Mouse (Mus musculus) midbrain, embryonic 13.5 days (tissue): ENCODE data around the gene Cyfip1. TPM values are rescaled to one million over a fixed set of nuclear protein-coding genes. Genes with fewer than 3 reads are reported as not detected.
A peak's percentile ranks its signal among the peaks of the same experiment; 100 is the strongest.

ENCODE experiments used
- ATAC-seq: fragments of 200-750 bp; cut with Nextera tagmentation; 2 replicates; pipeline ENCODE4 v1.8.0; 2017; ENCODE audit warnings: mild to moderate bottlenecking, moderate TSS enrichment, moderate library complexity
- H3K27ac ChIP-seq: fragments of 300-500 bp; sonication (generic); 2 replicates; pipeline ENCODE4 v1.5.1; 2015; ENCODE audit warnings: inconsistent platforms, mild to moderate bottlenecking, moderate library complexity
- H3K27me3 ChIP-seq: fragments of 300-500 bp; sonication (generic); 2 replicates; pipeline ENCODE4 v1.6.1; 2015; ENCODE audit warnings: mild to moderate bottlenecking, inconsistent platforms
- H3K36me3 ChIP-seq: fragments of 300-500 bp; sonication (generic); 2 replicates; pipeline ENCODE4 v1.6.1; 2015; ENCODE audit warnings: mild to moderate bottlenecking, inconsistent platforms
- H3K4me1 ChIP-seq: fragments of 300-500 bp; sonication (generic); replicated peaks from 2 replicates; pipeline ENCODE4 v1.6.1; 2015; ENCODE audit warnings: inconsistent platforms
- H3K4me2 ChIP-seq: fragments of 300-500 bp; sonication (generic); replicated peaks from 2 replicates; pipeline ENCODE4 v1.6.1; 2015; ENCODE audit warnings: moderate library complexity, mild to moderate bottlenecking, inconsistent platforms
- H3K4me3 ChIP-seq: fragments of 300-500 bp; sonication (generic); replicated peaks from 2 replicates; pipeline ENCODE4 v1.5.1; 2015; ENCODE audit warnings: mild to moderate bottlenecking, inconsistent platforms
- H3K9ac ChIP-seq: fragments of 300-500 bp; sonication (generic); replicated peaks from 2 replicates; pipeline ENCODE4 v1.6.1; 2015; ENCODE audit warnings: mild to moderate bottlenecking, inconsistent platforms
- H3K9me3 ChIP-seq: fragments of 300-500 bp; sonication (generic); 2 replicates; pipeline ENCODE4 v1.6.1; 2016; ENCODE audit warnings: mild to moderate bottlenecking, inconsistent platforms
- WGBS: fragments of 180-500 bp; shearing (Covaris S2); methylation state at CpG from one replicate; pipeline ENCODE4 v1.1.7; 2015; 5-methylcytosine and 5-hydroxymethylcytosine counted together
- polyA plus RNA-seq: library from polyadenylated mRNA; unstranded; fragments of >200 nt; fragmentation: Nextera tagmentation; extraction: Ambion mirVana; gene quantifications from 2 replicates; pipeline ENCODE4 v1.2.1, GENCODE M21; 2015

Cyfip1 gene
- polyA plus RNA-seq, 1 experiment from 2014 or later, result 56.3 TPM

GRCm38 (mm10) chr7:55846606-55847312 lies 5.2 kb downstream of the Cyfip1 start:
- Histone ChIP-seq H3K27ac (no peak overlapping the region), H3K27me3 (no peaks in the 10 kb centered on the region), H3K4me3 (no peak overlapping the region), H3K9ac (no peak overlapping the region), H3K36me3 (no peaks in the 10 kb centered on the region), H3K4me1 (peaks cover 31% of the 10 kb centered on the region), H3K9me3 (no peaks in the 10 kb centered on the region), H3K4me2 (no peak overlapping the region)
- 79% methylated on average over 9 of the region's 9 CpGs for WGBS
- no peak for ATAC-seq

GRCm38 (mm10) chr7:55849948-55850571 lies 8.5 kb downstream of the Cyfip1 start:
- Histone ChIP-seq H3K9ac (peak overlapping the region; percentile 55), H3K27me3 (no peaks in the 10 kb centered on the region), H3K4me3 (no peak overlapping the region; the same call in 1 of the 2 replicates), H3K9me3 (no peaks in the 10 kb centered on the region), H3K4me2 (peak overlapping the region; percentile 45), H3K36me3 (no peaks in the 10 kb centered on the region), H3K27ac (peak overlapping the region; percentile 49), H3K4me1 (peaks cover 18% of the 10 kb centered on the region)
- WGBS, result 12% methylated on average over 14 of the region's 14 CpGs
- ATAC-seq, result peak; percentile 76

- WGBS, result 90% methylated on average over 3 of the region's 3 CpGs
Observed at GRCm38 (mm10) chr7:55852787-55853186, 11.2 kb downstream of the Cyfip1 start.

GRCm38 (mm10) chr7:55855597-55855996 lies 14.1 kb downstream of the Cyfip1 start:
- no peaks in the 10 kb centered on the region for H3K9me3 ChIP-seq
- no peak overlapping the region for H3K9ac ChIP-seq
- peaks cover 4% of the 10 kb centered on the region; the same call in 1 of the 2 replicates for H3K36me3 ChIP-seq
- H3K4me3 ChIP-seq, result no peak overlapping the region
- no peak for ATAC-seq
- no peak overlapping the region for H3K4me2 ChIP-seq
- peaks cover 4% of the 10 kb centered on the region; the same call in 1 of the 2 replicates for H3K4me1 ChIP-seq
- WGBS, result 97% methylated on average over 3 of the region's 3 CpGs
- H3K27ac ChIP-seq, result no peak overlapping the region
- no peaks in the 10 kb centered on the region for H3K27me3 ChIP-seq

More at GRCm38 (mm10) chr7:55852787-55853186, 11.2 kb downstream of the Cyfip1 start:
- H3K9ac ChIP-seq, result no peak overlapping the region
- no peak overlapping the region for H3K27ac ChIP-seq
- H3K4me3 ChIP-seq, result no peak overlapping the region
- H3K36me3 ChIP-seq, result peaks cover 4% of the 10 kb centered on the region; the same call in 1 of the 2 replicates
- ATAC-seq, result no peak
- no peaks in the 10 kb centered on the region for H3K27me3 ChIP-seq
- H3K9me3 ChIP-seq, result no peaks in the 10 kb centered on the region
- H3K4me1 ChIP-seq, result peaks cover 18% of the 10 kb centered on the region
- no peak overlapping the region for H3K4me2 ChIP-seq

- 97% methylated on average over 4 of the region's 4 CpGs for WGBS
- no peaks in the 10 kb centered on the region for H3K9me3 ChIP-seq
- no peak overlapping the region for H3K27ac ChIP-seq
- H3K36me3 ChIP-seq, result peaks cover 4% of the 10 kb centered on the region; the same call in 1 of the 2 replicates
- H3K4me1 ChIP-seq, result no peaks in the 10 kb centered on the region
- no peaks in the 10 kb centered on the region for H3K27me3 ChIP-seq
- no peak overlapping the region for H3K4me2 ChIP-seq
- no peak for ATAC-seq
- H3K4me3 ChIP-seq, result no peak overlapping the region
- H3K9ac ChIP-seq, result no peak overlapping the region
Observed at GRCm38 (mm10) chr7:55856741-55857140, 15.2 kb downstream of the Cyfip1 start.

- no peak for ATAC-seq
- H3K9ac ChIP-seq, result no peak overlapping the region
- 82% methylated on average over 2 of the region's 2 CpGs for WGBS
- H3K27ac ChIP-seq, result no peak overlapping the region
- H3K27me3 ChIP-seq, result no peaks in the 10 kb centered on the region
- H3K4me1 ChIP-seq, result no peaks in the 10 kb centered on the region
- no peak overlapping the region for H3K4me2 ChIP-seq
- peaks cover 4% of the 10 kb centered on the region; the same call in 1 of the 2 replicates for H3K36me3 ChIP-seq
- H3K9me3 ChIP-seq, result no peaks in the 10 kb centered on the region
- H3K4me3 ChIP-seq, result no peak overlapping the region
Observed at GRCm38 (mm10) chr7:55857729-55858128, 16.2 kb downstream of the Cyfip1 start.

- H3K27ac ChIP-seq, result no peak overlapping the region
- H3K4me2 ChIP-seq, result no peak overlapping the region
- no peaks in the 10 kb centered on the region for H3K4me1 ChIP-seq
- H3K36me3 ChIP-seq, result peaks cover 4% of the 10 kb centered on the region; the same call in 1 of the 2 replicates
- H3K9me3 ChIP-seq, result no peaks in the 10 kb centered on the region
- ATAC-seq, result no peak
- 97% methylated on average over 3 of the region's 3 CpGs for WGBS
- no peak overlapping the region for H3K9ac ChIP-seq
- H3K4me3 ChIP-seq, result no peak overlapping the region
- no peaks in the 10 kb centered on the region for H3K27me3 ChIP-seq
Observed at GRCm38 (mm10) chr7:55858836-55859517, 17.4 kb downstream of the Cyfip1 start.

- no peak overlapping the region for H3K4me2 ChIP-seq
- no peaks in the 10 kb centered on the region for H3K27me3 ChIP-seq
- ATAC-seq, result no peak
- H3K27ac ChIP-seq, result no peak overlapping the region
- no peak overlapping the region for H3K9ac ChIP-seq
- peaks cover 4% of the 10 kb centered on the region; the same call in 1 of the 2 replicates for H3K36me3 ChIP-seq
- WGBS, result 87% methylated on average over 2 of the region's 2 CpGs
- no peak overlapping the region for H3K4me3 ChIP-seq
- H3K4me1 ChIP-seq, result no peaks in the 10 kb centered on the region
- no peaks in the 10 kb centered on the region for H3K9me3 ChIP-seq
Observed at GRCm38 (mm10) chr7:55859518-55859872, 17.9 kb downstream of the Cyfip1 start.

GRCm38 (mm10) chr7:55859956-55860355 lies 18.4 kb downstream of the Cyfip1 start:
- peaks cover 4% of the 10 kb centered on the region; the same call in 1 of the 2 replicates for H3K36me3 ChIP-seq
- no peaks in the 10 kb centered on the region for H3K27me3 ChIP-seq
- WGBS, result 85% methylated on average over 6 of the region's 6 CpGs
- no peak overlapping the region for H3K27ac ChIP-seq
- ATAC-seq, result no peak
- no peak overlapping the region for H3K4me2 ChIP-seq
- no peaks in the 10 kb centered on the region for H3K4me1 ChIP-seq
- no peaks in the 10 kb centered on the region for H3K9me3 ChIP-seq
- H3K4me3 ChIP-seq, result no peak overlapping the region
- H3K9ac ChIP-seq, result no peak overlapping the region

GRCm38 (mm10) chr7:55861175-55861574 lies 19.6 kb downstream of the Cyfip1 start:
- H3K27ac ChIP-seq, result no peak overlapping the region
- no peaks in the 10 kb centered on the region for H3K9me3 ChIP-seq
- WGBS, result 96% methylated on average over 4 of the region's 4 CpGs
- no peak overlapping the region for H3K9ac ChIP-seq
- 0 out of 2 replicates have a peak, but pooled peaks cover 2% of the 10 kb centered on the region for H3K4me1 ChIP-seq
- no peak for ATAC-seq
- no peak overlapping the region for H3K4me2 ChIP-seq
- H3K4me3 ChIP-seq, result no peak overlapping the region
- peaks cover 4% of the 10 kb centered on the region; the same call in 1 of the 2 replicates for H3K36me3 ChIP-seq
- no peaks in the 10 kb centered on the region for H3K27me3 ChIP-seq

- no peak for ATAC-seq
Observed at GRCm38 (mm10) chr7:55865044-55865443, 23.5 kb downstream of the Cyfip1 start.

More at GRCm38 (mm10) chr7:55865044-55865443, 23.5 kb downstream of the Cyfip1 start:
- H3K9ac ChIP-seq, result no peak overlapping the region
- peaks cover 7% of the 10 kb centered on the region; the same call in 1 of the 2 replicates for H3K4me1 ChIP-seq
- no peaks in the 10 kb centered on the region; the same call in 1 of the 2 replicates for H3K36me3 ChIP-seq
- H3K27me3 ChIP-seq, result no peaks in the 10 kb centered on the region
- no peak overlapping the region for H3K4me3 ChIP-seq
- no peak overlapping the region for H3K27ac ChIP-seq
- no peaks in the 10 kb centered on the region for H3K9me3 ChIP-seq
- H3K4me2 ChIP-seq, result no peak overlapping the region
